Mouse (Mus musculus): ENCODE measurements at regions not wholly inside any gene's neighbourhood (a gene's known extent, or its start where the extent isn't known, plus 50 kb on each side); places are given as distances from the start of the nearest gene placed in this dataset.

GRCm38 (mm10) chr6:96028022-96028704, 84.8 kb upstream of the Fam19a1 start:
- no peaks in the 10 kb centered on the region for H3K27me3 ChIP-seq (replicated peaks; ENCODE audit: control insufficient read depth, insufficient read depth, low read length)
- peak overlapping the region; percentile 50 for H3K27ac ChIP-seq (ENCODE audit: insufficient read depth, low read depth, low read length)
- TF ChIP-seq POLR2A (IDR thresholded peaks at IDR 0.05; ENCODE audit: low read depth, low read length) (no peak), CTCF (conservative IDR thresholded peaks at IDR 0.05; ENCODE audit: insufficient read depth, insufficient read length, low read depth, low read length) (no peak)
- H3K4me1 ChIP-seq (ENCODE audit: control insufficient read depth, insufficient read depth, low read length), result peaks cover 2% of the 10 kb centered on the region; the same call in 1 of the 2 replicates
- H3K4me3 ChIP-seq (ENCODE audit: insufficient read depth, low read depth, low read length), result no peak overlapping the region
- DNase-seq, result peak; percentile 32
- no peaks in the 10 kb centered on the region for H3K36me3 ChIP-seq (ENCODE audit: control insufficient read depth, insufficient read depth, low read length)
- 35% methylated on average over 7 of the region's 7 CpGs for WGBS

DNA sequence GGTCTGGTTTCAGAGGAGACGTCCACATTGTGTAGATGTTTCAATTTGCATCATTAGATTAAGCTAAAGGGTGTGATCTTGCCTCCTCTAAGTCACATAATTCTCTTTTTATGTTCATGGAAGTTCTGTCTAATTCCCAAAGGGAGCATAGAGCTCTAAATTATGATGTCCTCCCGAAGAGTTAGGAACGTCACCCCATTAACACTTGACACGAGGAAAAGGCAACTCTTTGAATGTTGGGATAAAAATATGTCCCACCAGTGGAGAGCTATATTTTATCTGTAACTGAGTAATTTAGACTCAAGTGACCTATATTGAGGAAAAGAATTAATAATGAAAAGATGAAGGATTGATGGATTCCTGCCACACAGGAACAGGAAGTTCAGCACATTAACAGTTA, 69.2 kb upstream of the Fam19a1 start:
- Histone ChIP-seq H3K4me3 (ENCODE audit: insufficient read depth, low read depth, low read length) (no peak overlapping the region), H3K4me1 (ENCODE audit: control insufficient read depth, insufficient read depth, low read length) (no peaks in the 10 kb centered on the region), H3K36me3 (ENCODE audit: control insufficient read depth, insufficient read depth, low read length) (no peaks in the 10 kb centered on the region), H3K27me3 (replicated peaks; ENCODE audit: control insufficient read depth, insufficient read depth, low read length) (no peaks in the 10 kb centered on the region), H3K27ac (ENCODE audit: insufficient read depth, low read depth, low read length) (peak overlapping the region; percentile 38; the same call in 1 of the 2 replicates)
- WGBS, result 25% methylated on average over 4 of the region's 4 CpGs
- peak; percentile 52 for DNase-seq
- TF ChIP-seq CTCF (conservative IDR thresholded peaks at IDR 0.05; ENCODE audit: insufficient read depth, insufficient read length, low read depth, low read length) (no peak), POLR2A (IDR thresholded peaks at IDR 0.05; ENCODE audit: low read depth, low read length) (no peak)

DNA sequence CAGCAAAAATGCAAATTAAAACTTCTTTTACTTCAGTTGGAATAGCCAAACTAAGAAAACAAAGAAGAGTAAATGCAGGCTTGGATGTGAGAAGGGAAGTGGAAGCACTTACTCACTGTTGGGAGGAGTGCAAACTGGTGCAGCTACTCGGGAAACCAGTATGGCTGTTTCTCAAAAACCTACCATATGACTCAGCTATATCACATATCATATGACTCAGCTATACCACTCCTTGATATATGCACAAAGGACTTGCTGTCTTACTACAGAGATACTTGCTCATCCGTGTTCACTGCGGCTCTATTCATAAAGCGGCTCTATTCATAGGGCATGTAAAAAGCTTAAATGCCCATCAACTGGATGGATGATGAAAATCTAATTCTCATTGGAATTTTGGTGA, 59.5 kb upstream of the Fam19a1 start:
- Histone ChIP-seq H3K27me3 (replicated peaks; ENCODE audit: control insufficient read depth, insufficient read depth, low read length) (no peaks in the 10 kb centered on the region), H3K4me3 (ENCODE audit: insufficient read depth, low read depth, low read length) (no peak overlapping the region), H3K36me3 (ENCODE audit: control insufficient read depth, insufficient read depth, low read length) (no peaks in the 10 kb centered on the region), H3K27ac (ENCODE audit: insufficient read depth, low read depth, low read length) (no peak overlapping the region), H3K4me1 (ENCODE audit: control insufficient read depth, insufficient read depth, low read length) (no peaks in the 10 kb centered on the region)
- no peak for DNase-seq
- no peak for TF ChIP-seq POLR2A (IDR thresholded peaks at IDR 0.05; ENCODE audit: low read depth, low read length)
- TF ChIP-seq CTCF (conservative IDR thresholded peaks at IDR 0.05; ENCODE audit: insufficient read depth, insufficient read length, low read depth, low read length), result no peak
- WGBS, result 88% methylated on average over 4 of the region's 4 CpGs

- Histone ChIP-seq H3K27me3 (replicated peaks; ENCODE audit: control insufficient read depth, insufficient read depth, low read length) (no peaks in the 10 kb centered on the region), H3K27ac (ENCODE audit: insufficient read depth, low read depth, low read length) (no peak overlapping the region), H3K4me1 (ENCODE audit: control insufficient read depth, insufficient read depth, low read length) (no peaks in the 10 kb centered on the region), H3K36me3 (ENCODE audit: control insufficient read depth, insufficient read depth, low read length) (no peaks in the 10 kb centered on the region), H3K4me3 (ENCODE audit: insufficient read depth, low read depth, low read length) (no peak overlapping the region)
- TF ChIP-seq POLR2A (IDR thresholded peaks at IDR 0.05; ENCODE audit: low read depth, low read length) (no peak), CTCF (conservative IDR thresholded peaks at IDR 0.05; ENCODE audit: insufficient read depth, insufficient read length, low read depth, low read length) (no peak)
- DNase-seq, result no peak
- WGBS, result 47% methylated on average over 2 of the region's 2 CpGs
These were observed 55.9 kb upstream of the Fam19a1 start for GRCm38 (mm10) chr6:96057011-96057410.

DNA sequence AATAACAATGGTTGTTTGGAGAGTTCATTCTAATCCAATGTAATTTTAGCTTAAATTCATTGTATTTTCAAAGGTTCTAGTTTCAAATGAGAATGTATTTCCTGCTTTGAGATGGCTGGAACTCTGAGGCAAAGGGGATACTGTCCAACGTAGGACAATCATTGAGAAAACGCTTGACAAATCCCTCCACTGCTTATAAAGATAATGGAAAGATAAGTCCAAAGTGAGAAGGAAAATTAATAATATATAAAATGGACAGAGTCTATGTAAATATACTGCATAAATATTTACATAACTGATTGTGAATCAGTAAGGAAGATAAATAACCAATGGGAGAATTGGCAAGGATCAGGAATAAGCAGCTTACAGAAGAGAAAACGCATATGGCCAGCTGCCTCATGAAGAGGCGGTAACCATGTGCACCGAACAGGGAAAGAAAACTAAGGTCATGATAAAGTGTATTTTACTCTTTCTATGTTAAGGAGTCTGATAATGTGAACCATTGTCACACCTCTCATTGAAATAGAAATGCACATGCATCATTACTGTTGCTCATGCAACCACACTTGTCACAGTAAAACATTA, 55.3 kb upstream of the Fam19a1 start:
- DNase-seq, result no peak
- Histone ChIP-seq H3K4me3 (ENCODE audit: insufficient read depth, low read depth, low read length) (no peak overlapping the region), H3K4me1 (ENCODE audit: control insufficient read depth, insufficient read depth, low read length) (no peaks in the 10 kb centered on the region), H3K27ac (ENCODE audit: insufficient read depth, low read depth, low read length) (no peak overlapping the region), H3K36me3 (ENCODE audit: control insufficient read depth, insufficient read depth, low read length) (no peaks in the 10 kb centered on the region), H3K27me3 (replicated peaks; ENCODE audit: control insufficient read depth, insufficient read depth, low read length) (no peaks in the 10 kb centered on the region)
- 82% methylated on average over 5 of the region's 5 CpGs for WGBS
- TF ChIP-seq POLR2A (IDR thresholded peaks at IDR 0.05; ENCODE audit: low read depth, low read length) (no peak), CTCF (conservative IDR thresholded peaks at IDR 0.05; ENCODE audit: insufficient read depth, insufficient read length, low read depth, low read length) (no peak)

- H3K27me3 ChIP-seq (replicated peaks; ENCODE audit: control insufficient read depth, insufficient read depth, low read length), result no peaks in the 10 kb centered on the region
- no peaks in the 10 kb centered on the region for H3K4me1 ChIP-seq (ENCODE audit: control insufficient read depth, insufficient read depth, low read length)
- TF ChIP-seq CTCF (conservative IDR thresholded peaks at IDR 0.05; ENCODE audit: insufficient read depth, insufficient read length, low read depth, low read length) (no peak), POLR2A (IDR thresholded peaks at IDR 0.05; ENCODE audit: low read depth, low read length) (no peak)
- 71% methylated on average over 1 of the region's 1 CpGs for WGBS
- no peak overlapping the region for H3K4me3 ChIP-seq (ENCODE audit: insufficient read depth, low read depth, low read length)
- DNase-seq, result peak; percentile 6
- H3K36me3 ChIP-seq (ENCODE audit: control insufficient read depth, insufficient read depth, low read length), result no peaks in the 10 kb centered on the region
- no peak overlapping the region for H3K27ac ChIP-seq (ENCODE audit: insufficient read depth, low read depth, low read length)
These were observed 51.0 kb upstream of the Fam19a1 start for GRCm38 (mm10) chr6:96061979-96062378.
